Mouse (Mus musculus): ENCODE measurements around the gene Gatad1.

DNA sequence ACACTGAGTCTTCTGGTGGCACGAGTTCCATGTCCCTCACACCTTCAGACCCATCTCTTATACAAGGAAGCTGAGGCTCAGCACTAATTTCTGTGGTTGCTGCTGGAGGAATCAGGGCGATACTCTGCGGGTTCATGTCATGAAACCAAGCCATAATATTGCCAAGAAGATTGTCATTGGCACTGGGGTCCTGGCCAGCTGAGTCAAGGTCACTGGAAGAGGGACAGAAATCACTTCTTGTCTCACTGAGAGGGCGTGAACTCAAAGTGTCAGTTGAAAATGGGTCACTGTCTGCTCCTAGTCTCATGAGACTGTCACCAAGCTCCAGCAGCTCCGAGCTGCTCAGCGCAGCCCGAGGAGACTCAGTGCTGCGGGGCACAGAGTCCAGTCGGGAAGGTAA is 36.0 kb upstream of the Gatad1 start:
- TF ChIP-seq CTCF (conservative IDR thresholded peaks at IDR 0.05; ENCODE audit: low read length), result no peak
- TF ChIP-seq NANOG (IDR thresholded peaks at IDR 0.05; ENCODE audit: borderline replicate concordance, low read length), result no peak
- no peak for TF ChIP-seq POU5F1 (IDR thresholded peaks at IDR 0.05; ENCODE audit: borderline replicate concordance, low read length)

Measured in E14TG2a.4 (cell line).